Mouse (Mus musculus) liver, adult 2 months (tissue): ENCODE results near the gene Kdm1b. TPM values are rescaled to one million over a fixed set of nuclear protein-coding genes. Genes with fewer than 3 reads are reported as not detected.

Experiments used
- DNase-seq: peaks from one replicate; pipeline ENCODE4 v3.0.0-alpha.2; 2011; ENCODE audit warnings: low read depth, low spot score; ENCODE audit errors: extremely low read depth
- H3K27ac ChIP-seq: fragments of 200-500 bp; replicated peaks from 2 replicates; pipeline ENCODE4 v1.5.1; 2012; ENCODE audit warnings: low read depth, mild to moderate bottlenecking, control low read depth, inconsistent platforms, low read length; ENCODE audit not compliant: insufficient read depth
- H3K27me3 ChIP-seq: fragments of 200-500 bp; 2 replicates; pipeline ENCODE4 v1.6.1; 2012; ENCODE audit warnings: mild to moderate bottlenecking, moderate library complexity, low read length, inconsistent platforms; ENCODE audit not compliant: control insufficient read depth, insufficient read depth
- H3K36me3 ChIP-seq: fragments of 200-500 bp; 2 replicates; pipeline ENCODE4 v1.6.1; 2012; ENCODE audit warnings: low read length, inconsistent platforms; ENCODE audit not compliant: control insufficient read depth, insufficient read depth
- H3K4me1 ChIP-seq: fragments of 200-500 bp; 2 replicates; pipeline ENCODE4 v1.6.1; 2011; ENCODE audit warnings: low read length; ENCODE audit not compliant: control insufficient read depth, insufficient read depth
- H3K4me3 ChIP-seq: fragments of 200-500 bp; 2 replicates; pipeline ENCODE4 v1.5.1; 2011; ENCODE audit warnings: low read depth, mild to moderate bottlenecking, control low read depth, low read length, moderate library complexity; ENCODE audit not compliant: insufficient read depth
- H3K79me2 ChIP-seq: fragments of 200-500 bp; 2 replicates; pipeline ENCODE4 v1.6.1; 2012; ENCODE audit warnings: inconsistent platforms, mild to moderate bottlenecking, low read length, moderate library complexity; ENCODE audit not compliant: control insufficient read depth, insufficient read depth
- H3K9ac ChIP-seq: fragments of 200-500 bp; 2 replicates; pipeline ENCODE4 v1.6.1; 2012; ENCODE audit warnings: low read depth, mild to moderate bottlenecking, control low read depth, inconsistent platforms, low read length
- CTCF ChIP-seq: fragments of 200-500 bp; IDR thresholded peaks from 2 replicates; pipeline ENCODE4 v1.5.1; 2011; ENCODE audit warnings: low read depth, low read length, control low read depth
- POLR2A ChIP-seq: fragments of 200-500 bp; IDR thresholded peaks from 2 replicates; pipeline ENCODE4 v1.6.1; 2011; ENCODE audit warnings: low read length, control low read depth; ENCODE audit not compliant: insufficient read depth; ENCODE audit errors: extremely low read depth
- WGBS: fragments of 180-500 bp; shearing (Covaris S2); methylation state at CpG from one replicate; pipeline ENCODE4 v1.1.7; 2018; 5-methylcytosine and 5-hydroxymethylcytosine counted together
- polyA plus RNA-seq: library from polyadenylated mRNA; depleted of rRNA; stranded (reverse); fragments of >200 nt; gene quantifications from 2 replicates; pipeline ENCODE4 v1.2.3, GENCODE M21; 2012
- total RNA-seq: library from RNA; depleted of rRNA; stranded (reverse); fragments of >200 nt; gene quantifications from 2 replicates; pipeline ENCODE4 v1.2.3, GENCODE M21; 2014

Kdm1b gene
- total and polyA plus RNA-seq, 2 experiments, result 7.4 to 21.1 TPM

DNA sequence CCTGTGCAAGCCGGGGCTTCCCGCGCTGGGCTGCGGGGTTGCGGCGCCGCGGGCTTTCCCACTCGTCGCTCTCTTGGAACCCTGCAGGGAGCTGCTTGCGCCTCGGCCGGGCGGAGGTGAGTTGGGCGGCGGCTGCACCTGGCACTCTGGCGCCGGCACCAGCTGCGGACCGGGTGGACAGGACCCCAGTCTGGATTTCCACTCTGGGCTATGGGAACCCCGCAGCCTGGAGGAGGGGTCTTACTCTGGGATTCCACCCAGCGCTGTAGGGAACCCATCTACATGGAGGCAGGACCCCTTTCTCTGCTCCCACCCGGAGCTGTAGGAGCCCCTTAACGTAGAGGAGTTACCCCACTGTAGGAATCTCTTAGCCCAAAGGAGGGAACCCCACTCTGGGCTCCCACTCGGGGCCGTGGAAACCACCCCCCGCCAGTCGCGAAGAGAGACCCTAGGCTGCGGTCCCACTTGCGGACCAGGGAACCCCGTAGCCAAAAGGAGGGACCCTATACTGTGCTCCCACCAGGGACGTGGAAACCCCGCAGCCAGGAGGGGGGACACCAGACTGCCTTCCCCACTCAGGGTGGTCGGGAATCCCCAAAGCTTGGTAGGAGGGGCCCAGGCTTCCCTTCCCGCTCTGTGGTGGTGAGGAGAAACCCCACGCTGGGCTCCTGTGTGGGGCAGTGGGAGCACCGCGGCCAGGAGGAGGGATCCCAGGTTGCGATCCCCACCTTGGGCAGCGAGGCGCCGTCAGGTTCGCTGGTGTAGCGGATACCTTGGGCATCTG, 726 bp downstream of the Kdm1b start:
- Histone ChIP-seq H3K27ac (peak overlapping the region; percentile 45), H3K4me1 (peaks cover 17% of the 10 kb centered on the region), H3K27me3 (no peaks in the 10 kb centered on the region), H3K36me3 (peaks cover 2% of the 10 kb centered on the region), H3K4me3 (peak overlapping the region; percentile 87), H3K9ac (peak overlapping the region; percentile 94), H3K79me2 (peaks cover 15% of the 10 kb centered on the region; the same call in 1 of the 2 replicates)
- no peak for DNase-seq
- WGBS, result 1% methylated on average over 45 of the region's 45 CpGs
- TF ChIP-seq CTCF (no peak), POLR2A (no peak)

- DNase-seq, result no peak
- H3K79me2 ChIP-seq, result peaks cover 15% of the 10 kb centered on the region; the same call in 1 of the 2 replicates
- peaks cover 17% of the 10 kb centered on the region for H3K4me1 ChIP-seq
- H3K27ac ChIP-seq, result peak within 1 kb of the TSS; percentile 45
- WGBS, result 14% methylated on average over 10 of the region's 10 CpGs
- peak within 1 kb of the TSS; percentile 87 for H3K4me3 ChIP-seq
- H3K27me3 ChIP-seq, result no peaks in the 10 kb centered on the region
- peak within 1 kb of the TSS; percentile 94 for H3K9ac ChIP-seq
- no peak for TF ChIP-seq POLR2A
- no peak for TF ChIP-seq CTCF
- H3K36me3 ChIP-seq, result no peaks in the 10 kb centered on the region; the same call in 1 of the 2 replicates
These were observed 1.3 kb downstream of the Kdm1b start, which contains the start of gene Tpmt for GRCm38 (mm10) chr13:47044617-47044947. Gene Tpmt, minus strand, starts transcription at chr13:47044737.

DNA sequence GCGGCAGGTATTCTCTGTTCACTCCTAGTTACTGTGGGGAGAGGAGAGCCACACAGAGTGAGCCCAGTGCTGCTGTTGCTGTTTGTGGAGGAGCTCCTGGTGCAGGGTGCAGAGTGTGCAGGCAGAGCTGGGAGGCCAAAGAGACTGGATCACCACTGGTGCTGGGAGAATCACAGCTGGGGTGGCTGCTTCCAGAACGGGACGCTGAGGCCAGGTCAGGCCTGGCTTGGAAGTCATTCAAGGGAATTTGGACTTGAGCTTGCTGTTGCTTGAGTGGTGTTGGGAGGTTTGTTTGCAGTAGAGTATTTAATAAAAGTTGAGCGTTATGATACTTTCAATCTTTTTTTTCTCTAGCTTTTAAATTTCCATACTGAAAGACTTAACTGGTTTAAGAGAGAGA, 4.7 kb downstream of the Kdm1b start:
- 30% methylated on average over 4 of the region's 4 CpGs for WGBS
- peak; percentile 95 for DNase-seq
- Histone ChIP-seq H3K27ac (peak overlapping the region; percentile 63), H3K27me3 (no peaks in the 10 kb centered on the region), H3K4me3 (no peak overlapping the region), H3K36me3 (peaks cover 10% of the 10 kb centered on the region), H3K9ac (0 out of 2 replicates have a peak overlapping the region, but pooled peaks have one; percentile 8), H3K79me2 (peaks cover 15% of the 10 kb centered on the region; the same call in 1 of the 2 replicates), H3K4me1 (peaks cover 18% of the 10 kb centered on the region)
- no peak for TF ChIP-seq CTCF

GRCm38 (mm10) chr13:47050009-47050408, 6.7 kb downstream of the Kdm1b start:
- H3K4me1 ChIP-seq, result peaks cover 12% of the 10 kb centered on the region
- H3K27ac ChIP-seq, result no peak overlapping the region
- no peak overlapping the region for H3K4me3 ChIP-seq
- WGBS, result 31% methylated on average over 4 of the region's 4 CpGs
- H3K79me2 ChIP-seq, result peaks cover 3% of the 10 kb centered on the region; the same call in 1 of the 2 replicates
- TF ChIP-seq POLR2A (no peak), CTCF (no peak)
- peak; percentile 84 for DNase-seq
- H3K27me3 ChIP-seq, result no peaks in the 10 kb centered on the region
- H3K9ac ChIP-seq, result no peak overlapping the region
- peaks cover 20% of the 10 kb centered on the region for H3K36me3 ChIP-seq

DNA sequence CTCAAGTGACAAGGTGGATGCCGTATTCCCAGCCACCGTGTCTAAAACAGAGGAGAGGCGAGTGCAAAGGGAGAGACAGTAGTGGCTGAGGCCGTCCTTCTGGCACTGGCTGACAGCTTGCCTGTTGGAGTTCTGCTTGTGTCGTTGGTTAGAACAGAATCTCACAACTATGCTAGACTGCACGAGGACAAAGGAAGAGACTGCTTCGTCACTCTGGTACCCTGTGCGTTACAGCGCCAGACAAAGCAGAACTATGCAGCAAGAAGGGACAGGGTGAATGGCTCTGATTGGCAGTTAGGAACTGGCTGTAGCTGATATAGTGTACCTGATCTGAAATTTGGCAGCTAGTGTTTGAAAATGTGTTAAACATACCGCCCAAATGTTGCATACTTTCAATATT, 10.7 kb downstream of the Kdm1b start:
- H3K27me3 ChIP-seq, result no peaks in the 10 kb centered on the region
- TF ChIP-seq POLR2A, result no peak
- TF ChIP-seq CTCF, result no peak
- no peaks in the 10 kb centered on the region for H3K79me2 ChIP-seq
- H3K4me3 ChIP-seq, result no peak overlapping the region
- DNase-seq, result no peak
- no peak overlapping the region for H3K27ac ChIP-seq
- 94% methylated on average over 10 of the region's 10 CpGs for WGBS
- no peak overlapping the region for H3K9ac ChIP-seq
- peaks cover 28% of the 10 kb centered on the region for H3K36me3 ChIP-seq
- peaks cover 5% of the 10 kb centered on the region for H3K4me1 ChIP-seq

DNA sequence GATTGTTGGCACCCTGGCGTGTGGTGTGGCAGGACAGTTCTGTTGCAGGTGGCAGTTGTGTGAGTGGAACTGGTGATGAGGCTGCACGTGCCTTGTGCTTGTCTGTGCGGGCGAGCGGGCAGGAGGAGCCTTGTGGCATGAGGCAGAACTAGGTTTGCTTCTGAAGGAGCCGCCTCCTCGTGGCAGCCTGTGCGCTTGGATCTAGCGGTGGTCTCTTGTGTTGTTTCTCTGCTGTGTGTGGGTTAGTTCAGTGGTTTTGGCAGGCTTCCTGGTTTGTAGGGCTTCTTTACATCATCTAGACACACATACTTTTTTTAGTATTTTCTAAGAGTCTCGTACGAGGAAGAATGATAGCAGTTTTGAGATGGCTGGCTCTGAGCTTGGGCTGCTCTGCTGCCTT, 12.8 kb downstream of the Kdm1b start:
- Histone ChIP-seq H3K79me2 (no peaks in the 10 kb centered on the region), H3K36me3 (peaks cover 29% of the 10 kb centered on the region), H3K27ac (no peak overlapping the region), H3K9ac (no peak overlapping the region), H3K4me3 (no peak overlapping the region), H3K27me3 (no peaks in the 10 kb centered on the region), H3K4me1 (no peaks in the 10 kb centered on the region)
- no peak for TF ChIP-seq POLR2A
- TF ChIP-seq CTCF, result no peak
- DNase-seq, result no peak
- WGBS, result 93% methylated on average over 11 of the region's 11 CpGs
